Mouse (Mus musculus): Measurements from ENCODE around the gene Slc8a3. TPM values are rescaled to one million over a fixed set of nuclear protein-coding genes. Genes with fewer than 3 reads are reported as not detected.

The Slc8a3 gene
- polyA plus RNA-seq, 1 experiment = 0.05 TPM

GRCm38 (mm10) chr12:81186081-81186480, 146.9 kb downstream of the Slc8a3 start:
- TF ChIP-seq SRF (IDR thresholded peaks at IDR 0.05; ENCODE audit: control insufficient read depth, insufficient read length, low read depth) = no peak
- no peak for TF ChIP-seq POLR2AphosphoS2 (IDR thresholded peaks at IDR 0.05; ENCODE audit: insufficient read length, low read depth)
- no peak for TF ChIP-seq TCF3 (IDR thresholded peaks at IDR 0.05; ENCODE audit: insufficient read length, low read depth)
- no peak for TF ChIP-seq MYOD1 (IDR thresholded peaks at IDR 0.05; ENCODE audit: control insufficient read depth in 1 of 3, insufficient read length in 2 of 3, low read depth in 2 of 3)
- no peak for TF ChIP-seq CEBPB (IDR thresholded peaks at IDR 0.05; ENCODE audit: insufficient read depth, poor library complexity, severe bottlenecking)
- TF ChIP-seq E2F4 (IDR thresholded peaks at IDR 0.05; ENCODE audit: insufficient read depth) = no peak
- TF ChIP-seq MAX (IDR thresholded peaks at IDR 0.05; ENCODE audit: low read depth) = no peak
- no peak for TF ChIP-seq MYOG (IDR thresholded peaks at IDR 0.05; ENCODE audit: control insufficient read depth in 1 of 3, insufficient read depth in 1 of 3, insufficient read length in 2 of 3, low read depth in 2 of 3)
- no peak for TF ChIP-seq USF1 (IDR thresholded peaks at IDR 0.05; ENCODE audit: low read depth)
- no peak for TF ChIP-seq REST (IDR thresholded peaks at IDR 0.05; ENCODE audit: insufficient read depth, insufficient read length)
- no peak for TF ChIP-seq TCF12 (IDR thresholded peaks at IDR 0.05; ENCODE audit: insufficient read depth, poor library complexity, severe bottlenecking)
- TF ChIP-seq POLR2A (IDR thresholded peaks at IDR 0.05; ENCODE audit: insufficient read length, low read depth) = no peak
- peaks cover 7% of the 10 kb centered on the region for H3K27me3 ChIP-seq (ENCODE audit: control insufficient read depth, insufficient read depth, insufficient read length)
- no peak overlapping the region for H3K4me3 ChIP-seq
- H3K36me3 ChIP-seq (ENCODE audit: control insufficient read depth, insufficient read depth) = no peaks in the 10 kb centered on the region
- H3ac ChIP-seq (ENCODE audit: control insufficient read depth, insufficient read length) = no peak overlapping the region
- H3K4me2 ChIP-seq (ENCODE audit: low read depth) = no peak overlapping the region
- H3K79me2 ChIP-seq (ENCODE audit: control insufficient read depth, insufficient read depth) = no peaks in the 10 kb centered on the region

- no peak overlapping the region for H3K4me2 ChIP-seq (ENCODE audit: low read depth)
- no peak overlapping the region for H3ac ChIP-seq (ENCODE audit: control insufficient read depth, insufficient read length)
- H3K27me3 ChIP-seq (ENCODE audit: control insufficient read depth, insufficient read depth, insufficient read length) = peaks cover 7% of the 10 kb centered on the region
- H3K79me2 ChIP-seq (ENCODE audit: control insufficient read depth, insufficient read depth) = no peaks in the 10 kb centered on the region
- no peak overlapping the region for H3K4me3 ChIP-seq
- TF ChIP-seq SRF (IDR thresholded peaks at IDR 0.05; ENCODE audit: control insufficient read depth, insufficient read length, low read depth) = no peak
- TF ChIP-seq E2F4 (IDR thresholded peaks at IDR 0.05; ENCODE audit: insufficient read depth) = no peak
- TF ChIP-seq USF1 (IDR thresholded peaks at IDR 0.05; ENCODE audit: low read depth) = no peak
- no peak for TF ChIP-seq TCF3 (IDR thresholded peaks at IDR 0.05; ENCODE audit: insufficient read length, low read depth)
- TF ChIP-seq MYOG (IDR thresholded peaks at IDR 0.05; ENCODE audit: control insufficient read depth in 1 of 3, insufficient read depth in 1 of 3, insufficient read length in 2 of 3, low read depth in 2 of 3) = no peak
- no peak for TF ChIP-seq CEBPB (IDR thresholded peaks at IDR 0.05; ENCODE audit: insufficient read depth, poor library complexity, severe bottlenecking)
- no peak for TF ChIP-seq POLR2A (IDR thresholded peaks at IDR 0.05; ENCODE audit: insufficient read length, low read depth)
- no peak for TF ChIP-seq MAX (IDR thresholded peaks at IDR 0.05; ENCODE audit: low read depth)
- TF ChIP-seq POLR2AphosphoS2 (IDR thresholded peaks at IDR 0.05; ENCODE audit: insufficient read length, low read depth) = no peak
- TF ChIP-seq TCF12 (IDR thresholded peaks at IDR 0.05; ENCODE audit: insufficient read depth, poor library complexity, severe bottlenecking) = no peak
- TF ChIP-seq REST (IDR thresholded peaks at IDR 0.05; ENCODE audit: insufficient read depth, insufficient read length) = no peak
- no peak for TF ChIP-seq MYOD1 (IDR thresholded peaks at IDR 0.05; ENCODE audit: control insufficient read depth in 1 of 3, insufficient read length in 2 of 3, low read depth in 2 of 3)
- H3K36me3 ChIP-seq (ENCODE audit: control insufficient read depth, insufficient read depth) = no peaks in the 10 kb centered on the region
Measured at GRCm38 (mm10) chr12:81184967-81185366, 148.0 kb downstream of the Slc8a3 start.

- Histone ChIP-seq H3K27me3 (ENCODE audit: control insufficient read depth, insufficient read depth, insufficient read length) (peaks cover 7% of the 10 kb centered on the region), H3K4me2 (ENCODE audit: low read depth) (no peak overlapping the region)
Measured at GRCm38 (mm10) chr12:81182073-81182472, 150.9 kb downstream of the Slc8a3 start.

GRCm38 (mm10) chr12:81175252-81175651, 157.7 kb downstream of the Slc8a3 start:
- H3K4me3 ChIP-seq = no peak overlapping the region
- no peak overlapping the region for H3K4me2 ChIP-seq (ENCODE audit: low read depth)
- no peaks in the 10 kb centered on the region for H3K36me3 ChIP-seq (ENCODE audit: control insufficient read depth, insufficient read depth)
- H3K27me3 ChIP-seq (ENCODE audit: control insufficient read depth, insufficient read depth, insufficient read length) = no peaks in the 10 kb centered on the region
- no peaks in the 10 kb centered on the region for H3K79me2 ChIP-seq (ENCODE audit: control insufficient read depth, insufficient read depth)
- no peak overlapping the region for H3ac ChIP-seq (ENCODE audit: control insufficient read depth, insufficient read length)
- TF ChIP-seq SRF (IDR thresholded peaks at IDR 0.05; ENCODE audit: control insufficient read depth, insufficient read length, low read depth) = no peak
- TF ChIP-seq MYOG (IDR thresholded peaks at IDR 0.05; ENCODE audit: control insufficient read depth in 1 of 3, insufficient read depth in 1 of 3, insufficient read length in 2 of 3, low read depth in 2 of 3) = no peak
- no peak for TF ChIP-seq POLR2AphosphoS2 (IDR thresholded peaks at IDR 0.05; ENCODE audit: insufficient read length, low read depth)
- TF ChIP-seq TCF12 (IDR thresholded peaks at IDR 0.05; ENCODE audit: insufficient read depth, poor library complexity, severe bottlenecking) = no peak
- no peak for TF ChIP-seq USF1 (IDR thresholded peaks at IDR 0.05; ENCODE audit: low read depth)
- no peak for TF ChIP-seq POLR2A (IDR thresholded peaks at IDR 0.05; ENCODE audit: insufficient read length, low read depth)
- no peak for TF ChIP-seq E2F4 (IDR thresholded peaks at IDR 0.05; ENCODE audit: insufficient read depth)
- TF ChIP-seq MYOD1 (IDR thresholded peaks at IDR 0.05; ENCODE audit: control insufficient read depth in 1 of 3, insufficient read length in 2 of 3, low read depth in 2 of 3) = no peak
- TF ChIP-seq MAX (IDR thresholded peaks at IDR 0.05; ENCODE audit: low read depth) = no peak
- no peak for TF ChIP-seq REST (IDR thresholded peaks at IDR 0.05; ENCODE audit: insufficient read depth, insufficient read length)
- TF ChIP-seq CEBPB (IDR thresholded peaks at IDR 0.05; ENCODE audit: insufficient read depth, poor library complexity, severe bottlenecking) = no peak
- TF ChIP-seq TCF3 (IDR thresholded peaks at IDR 0.05; ENCODE audit: insufficient read length, low read depth) = no peak

More at GRCm38 (mm10) chr12:81182073-81182472, 150.9 kb downstream of the Slc8a3 start:
- no peak for TF ChIP-seq MYOG (IDR thresholded peaks at IDR 0.05; ENCODE audit: control insufficient read depth in 1 of 3, insufficient read depth in 1 of 3, insufficient read length in 2 of 3, low read depth in 2 of 3)
- TF ChIP-seq SRF (IDR thresholded peaks at IDR 0.05; ENCODE audit: control insufficient read depth, insufficient read length, low read depth) = no peak
- Histone ChIP-seq H3K4me3 (no peak overlapping the region), H3K36me3 (ENCODE audit: control insufficient read depth, insufficient read depth) (no peaks in the 10 kb centered on the region), H3ac (ENCODE audit: control insufficient read depth, insufficient read length) (no peak overlapping the region), H3K79me2 (ENCODE audit: control insufficient read depth, insufficient read depth) (no peaks in the 10 kb centered on the region)

- Histone ChIP-seq H3K36me3 (ENCODE audit: control insufficient read depth, insufficient read depth) (no peaks in the 10 kb centered on the region), H3ac (ENCODE audit: control insufficient read depth, insufficient read length) (no peak overlapping the region), H3K4me3 (no peak overlapping the region), H3K4me2 (ENCODE audit: low read depth) (no peak overlapping the region), H3K27me3 (ENCODE audit: control insufficient read depth, insufficient read depth, insufficient read length) (no peaks in the 10 kb centered on the region), H3K79me2 (ENCODE audit: control insufficient read depth, insufficient read depth) (no peaks in the 10 kb centered on the region)
- TF ChIP-seq CEBPB (IDR thresholded peaks at IDR 0.05; ENCODE audit: insufficient read depth, poor library complexity, severe bottlenecking) (no peak), REST (IDR thresholded peaks at IDR 0.05; ENCODE audit: insufficient read depth, insufficient read length) (no peak), TCF12 (IDR thresholded peaks at IDR 0.05; ENCODE audit: insufficient read depth, poor library complexity, severe bottlenecking) (no peak), POLR2AphosphoS2 (IDR thresholded peaks at IDR 0.05; ENCODE audit: insufficient read length, low read depth) (no peak), MYOG (IDR thresholded peaks at IDR 0.05; ENCODE audit: control insufficient read depth in 1 of 3, insufficient read depth in 1 of 3, insufficient read length in 2 of 3, low read depth in 2 of 3) (no peak), MAX (IDR thresholded peaks at IDR 0.05; ENCODE audit: low read depth) (no peak), E2F4 (IDR thresholded peaks at IDR 0.05; ENCODE audit: insufficient read depth) (no peak), MYOD1 (IDR thresholded peaks at IDR 0.05; ENCODE audit: control insufficient read depth in 1 of 3, insufficient read length in 2 of 3, low read depth in 2 of 3) (no peak), POLR2A (IDR thresholded peaks at IDR 0.05; ENCODE audit: insufficient read length, low read depth) (no peak), SRF (IDR thresholded peaks at IDR 0.05; ENCODE audit: control insufficient read depth, insufficient read length, low read depth) (no peak), USF1 (IDR thresholded peaks at IDR 0.05; ENCODE audit: low read depth) (no peak)
Measured at GRCm38 (mm10) chr12:81173893-81174292, 159.1 kb downstream of the Slc8a3 start.
